In the genomic region with DNA sequence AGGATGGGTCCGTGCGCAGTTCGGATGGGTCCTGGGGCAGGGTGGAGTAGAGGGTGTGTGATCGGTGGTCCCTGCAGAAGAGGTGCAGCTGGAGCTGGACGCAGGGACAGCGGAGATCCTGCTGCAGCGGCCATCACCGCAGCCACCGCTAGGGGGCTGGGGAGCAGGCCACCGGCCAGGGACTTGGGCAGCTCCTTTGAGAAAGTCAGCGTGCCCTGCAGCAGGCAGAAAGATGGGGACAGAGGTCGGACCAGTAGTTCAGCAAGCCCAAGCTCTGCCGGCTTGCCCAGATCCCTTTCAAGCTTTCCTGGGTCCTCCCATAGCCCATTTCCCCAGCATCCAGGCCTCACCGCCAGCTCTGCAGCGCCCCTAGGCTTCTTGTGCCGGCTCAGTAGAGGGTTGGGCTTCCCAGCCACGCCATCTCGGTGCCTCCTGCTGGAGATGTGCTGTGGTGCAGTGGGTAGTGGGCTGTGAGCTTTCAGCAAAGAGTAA, we compare ENCODE assay signal across 8 mouse cellular contexts. TPM values are rescaled to one million over a fixed set of nuclear protein-coding genes. Genes with fewer than 3 reads are reported as not detected.
A peak's percentile ranks its signal among the peaks of the same experiment; 100 is the strongest.
DNase-seq lines count a peak whose midpoint lies in the region; ATAC-seq and TF ChIP-seq lines count a peak whose summit lies in the region.

No protein-coding gene starts in this region.

- peak; percentile 72 for TF ChIP-seq CTCF in kidney, adult 2 months (conservative IDR thresholded peaks at IDR 0.05; ENCODE audit: insufficient read depth, insufficient read length, low read depth, low read length)

- peaks cover 58% of the 10 kb centered on the region for H3K36me3 ChIP-seq in embryonic facial prominence, embryonic 10.5 days (replicated peaks)
- H3K36me3 ChIP-seq in kidney, adult 2 months (ENCODE audit: control insufficient read depth, insufficient read depth, low read length), result no peaks in the 10 kb centered on the region
- peaks cover 6% of the 10 kb centered on the region; the same call in 1 of the 2 replicates for H3K36me3 ChIP-seq in liver, embryonic 15.5 days (replicated peaks)
- H3K36me3 ChIP-seq in neural tube, embryonic 14.5 days (ENCODE audit: control insufficient read depth, insufficient read depth, low read length), result peaks cover 16% of the 10 kb centered on the region; the same call in 1 of the 2 replicates

- ATAC-seq in liver, embryonic 15.5 days (ENCODE audit: insufficient read depth), result peak; percentile 39; the same call in 1 of the 2 replicates
- peak; percentile 69 for ATAC-seq in neural tube, embryonic 14.5 days (ENCODE audit: low read depth)
- no peak for ATAC-seq in granulocyte monocyte progenitor cell, adult 5-6 weeks (replicated peaks; ENCODE audit: poor library complexity, severe bottlenecking)

- no peak overlapping the region for H3K9ac ChIP-seq in liver, embryonic 15.5 days
- 0 out of 2 replicates have a peak overlapping the region, but pooled peaks have one; percentile 16 for H3K9ac ChIP-seq in neural tube, embryonic 14.5 days (replicated peaks; ENCODE audit: low read depth, low read length)

- H3K4me3 ChIP-seq in embryonic facial prominence, embryonic 10.5 days, result peak overlapping the region; percentile 52
- peak overlapping the region; percentile 19 for H3K4me3 ChIP-seq in kidney, adult 2 months (ENCODE audit: insufficient read depth, low read depth, low read length)
- no peak overlapping the region for H3K4me3 ChIP-seq in liver, embryonic 15.5 days (replicated peaks)
- H3K4me3 ChIP-seq in neural tube, embryonic 14.5 days (ENCODE audit: low read depth, low read length), result no peak overlapping the region

- peaks cover 32% of the 10 kb centered on the region for H3K4me1 ChIP-seq in embryonic facial prominence, embryonic 10.5 days
- H3K4me1 ChIP-seq in kidney, adult 2 months (ENCODE audit: control insufficient read depth, insufficient read depth, low read length), result peaks cover 2% of the 10 kb centered on the region; the same call in 1 of the 2 replicates
- peaks cover 33% of the 10 kb centered on the region for H3K4me1 ChIP-seq in liver, embryonic 15.5 days (replicated peaks)
- peaks cover 13% of the 10 kb centered on the region; the same call in 1 of the 2 replicates for H3K4me1 ChIP-seq in neural tube, embryonic 14.5 days (ENCODE audit: control insufficient read depth, insufficient read depth, low read length)

- H3K27ac ChIP-seq in embryonic facial prominence, embryonic 10.5 days (replicated peaks), result peak overlapping the region; percentile 69
- no peak overlapping the region for H3K27ac ChIP-seq in kidney, adult 2 months (ENCODE audit: insufficient read depth, low read depth, low read length)
- no peak overlapping the region for H3K27ac ChIP-seq in liver, embryonic 15.5 days (replicated peaks)
- no peak overlapping the region for H3K27ac ChIP-seq in neural tube, embryonic 14.5 days (ENCODE audit: low read depth, low read length)

- peaks cover 19% of the 10 kb centered on the region for H3K27me3 ChIP-seq in embryonic facial prominence, embryonic 10.5 days (replicated peaks; ENCODE audit: low read depth, poor library complexity, severe bottlenecking)
- no peaks in the 10 kb centered on the region for H3K27me3 ChIP-seq in kidney, adult 2 months (replicated peaks; ENCODE audit: control insufficient read depth, insufficient read depth, low read length)
- H3K27me3 ChIP-seq in liver, embryonic 15.5 days, result no peaks in the 10 kb centered on the region
- no peaks in the 10 kb centered on the region for H3K27me3 ChIP-seq in neural tube, embryonic 14.5 days (ENCODE audit: control insufficient read depth, insufficient read depth, low read length)

- H3K4me2 ChIP-seq in liver, embryonic 15.5 days, result peak overlapping the region; percentile 35
- H3K4me2 ChIP-seq in neural tube, embryonic 14.5 days (ENCODE audit: low read depth, low read length), result peak overlapping the region; percentile 40

- TF ChIP-seq POLR2A in kidney, adult 2 months (IDR thresholded peaks at IDR 0.05; ENCODE audit: low read depth, low read length), result no peak

- peak; percentile 43 to 51 for DNase-seq in B cell, adult 2 months
- DNase-seq in adrenal gland, adult 2 months, result peak; percentile 84
- peak; percentile 90 for DNase-seq in embryonic facial prominence, embryonic 10.5 days (ENCODE audit: low spot score)
- DNase-seq in heart, adult 8-10 months (ENCODE audit: low spot score), result peak; percentile 67
- DNase-seq in kidney, adult 2 months, result peak; percentile 82

- WGBS in embryonic facial prominence, embryonic 10.5 days, result 2% methylated on average over 18 of the region's 18 CpGs
- 7% methylated on average over 18 of the region's 18 CpGs for WGBS in kidney, adult 2 months
- 39% methylated on average over 18 of the region's 18 CpGs for WGBS in liver, embryonic 15.5 days (ENCODE audit: insufficient replicate concordance)
- WGBS in neural tube, embryonic 14.5 days, result under 1% methylated on average over 18 of the region's 18 CpGs

- no peaks in the 10 kb centered on the region for H3K9me3 ChIP-seq in embryonic facial prominence, embryonic 10.5 days
- no peaks in the 10 kb centered on the region for H3K9me3 ChIP-seq in liver, embryonic 15.5 days (replicated peaks)
- H3K9me3 ChIP-seq in neural tube, embryonic 14.5 days (ENCODE audit: control insufficient read depth, low read length), result no peaks in the 10 kb centered on the region

RNA-seq across cellular contexts. Expression of gene Gpr84, which starts 4.6 kb away (rescaled TPM):
- not detected for total RNA-seq in adrenal gland, adult 2 months (2021)
- 0.09 and 0.15 TPM in 2 replicates for polyA plus RNA-seq in adrenal gland, adult 2 months (2012; rRNA removed)
- polyA plus RNA-seq in embryonic facial prominence, embryonic 10.5 days (2016; fragmentation: Nextera tagmentation; extraction: Ambion mirVana), result 0.16 and 0.29 TPM in 2 replicates
- not detected for total RNA-seq in heart, adult 8-10 months (2022)
- 0.13 TPM in 1 of 2 replicates, not detected in the other for polyA plus RNA-seq in kidney, adult 2 months (2012; rRNA removed)
- polyA plus RNA-seq in liver, embryonic 15.5 days (2015; fragmentation: Nextera tagmentation; extraction: Ambion mirVana), result 0.86 and 1.0 TPM in 2 replicates
- polyA plus RNA-seq in neural tube, embryonic 14.5 days (2014; fragmentation: Nextera tagmentation; extraction: Ambion mirVana), result 0.35 and 0.40 TPM in 2 replicates
- total RNA-seq in granulocyte monocyte progenitor cell, adult 5-6 weeks (2014; fragmentation: Nextera tagmentation), result 0.77 and 1.0 TPM in 2 replicates
- 0.77 and 1.1 TPM in 2 replicates for total RNA-seq in granulocyte monocyte progenitor cell, adult 5-6 weeks (2017)

RNA-seq across cellular contexts. Expression of gene Zfp385a, which starts 24.8 kb away (rescaled TPM):
- total RNA-seq in adrenal gland, adult 2 months (2021), result 10 to 100 TPM; 10.1 to 18.3 TPM
- 16.7 and 17.1 TPM in 2 replicates for polyA plus RNA-seq in adrenal gland, adult 2 months (2012; rRNA removed)
- 22.1 and 22.7 TPM in 2 replicates for polyA plus RNA-seq in embryonic facial prominence, embryonic 10.5 days (2016; fragmentation: Nextera tagmentation; extraction: Ambion mirVana)
- 1 to 10 TPM; 6.7 to 9.5 (median 8.8) TPM for total RNA-seq in heart, adult 8-10 months (2022)
- 5.2 and 6.1 TPM in 2 replicates for polyA plus RNA-seq in kidney, adult 2 months (2012; rRNA removed)
- 6.0 and 6.6 TPM in 2 replicates for polyA plus RNA-seq in liver, embryonic 15.5 days (2015; fragmentation: Nextera tagmentation; extraction: Ambion mirVana)
- polyA plus RNA-seq in neural tube, embryonic 14.5 days (2014; fragmentation: Nextera tagmentation; extraction: Ambion mirVana), result 19.2 and 20.7 TPM in 2 replicates
- total RNA-seq in granulocyte monocyte progenitor cell, adult 5-6 weeks (2014; fragmentation: Nextera tagmentation), result 17.5 and 24.9 TPM in 2 replicates
- total RNA-seq in granulocyte monocyte progenitor cell, adult 5-6 weeks (2017), result 1.8 and 2.7 TPM in 2 replicates

RNA-seq across cellular contexts. Expression of gene Copz1, which starts 42.5 kb away (rescaled TPM):
- total RNA-seq in adrenal gland, adult 2 months (2021), result 100 to 1,000 TPM; 146 to 152 TPM
- 51.3 and 59.7 TPM in 2 replicates for polyA plus RNA-seq in adrenal gland, adult 2 months (2012; rRNA removed)
- 281 and 285 TPM in 2 replicates for polyA plus RNA-seq in embryonic facial prominence, embryonic 10.5 days (2016; fragmentation: Nextera tagmentation; extraction: Ambion mirVana)
- 10 to 100 TPM; 48.9 to 55.0 (median 49.4) TPM for total RNA-seq in heart, adult 8-10 months (2022)
- 138 TPM in 2 replicates for polyA plus RNA-seq in kidney, adult 2 months (2012; rRNA removed)
- 196 and 203 TPM in 2 replicates for polyA plus RNA-seq in liver, embryonic 15.5 days (2015; fragmentation: Nextera tagmentation; extraction: Ambion mirVana)
- 195 and 216 TPM in 2 replicates for polyA plus RNA-seq in neural tube, embryonic 14.5 days (2014; fragmentation: Nextera tagmentation; extraction: Ambion mirVana)
- total RNA-seq in granulocyte monocyte progenitor cell, adult 5-6 weeks (2014; fragmentation: Nextera tagmentation), result 229 and 240 TPM in 2 replicates
- total RNA-seq in granulocyte monocyte progenitor cell, adult 5-6 weeks (2017), result 80.3 and 87.2 TPM in 2 replicates

RNA-seq across cellular contexts. Expression of gene Itga5, which starts 51.5 kb away (rescaled TPM):
- total RNA-seq in adrenal gland, adult 2 months (2021), result 10 to 100 TPM; 28.4 to 36.0 TPM
- 28.5 and 33.7 TPM in 2 replicates for polyA plus RNA-seq in adrenal gland, adult 2 months (2012; rRNA removed)
- 29.5 and 29.7 TPM in 2 replicates for polyA plus RNA-seq in embryonic facial prominence, embryonic 10.5 days (2016; fragmentation: Nextera tagmentation; extraction: Ambion mirVana)
- total RNA-seq in heart, adult 8-10 months (2022), result 10 to 100 TPM; 27.8 to 40.2 (median 33.7) TPM
- 9.3 and 9.7 TPM in 2 replicates for polyA plus RNA-seq in kidney, adult 2 months (2012; rRNA removed)
- polyA plus RNA-seq in liver, embryonic 15.5 days (2015; fragmentation: Nextera tagmentation; extraction: Ambion mirVana), result 15.9 and 19.1 TPM in 2 replicates
- polyA plus RNA-seq in neural tube, embryonic 14.5 days (2014; fragmentation: Nextera tagmentation; extraction: Ambion mirVana), result 3.8 and 7.4 TPM in 2 replicates
- 24.7 and 29.8 TPM in 2 replicates for total RNA-seq in granulocyte monocyte progenitor cell, adult 5-6 weeks (2014; fragmentation: Nextera tagmentation)
- 5.0 and 12.7 TPM in 2 replicates for total RNA-seq in granulocyte monocyte progenitor cell, adult 5-6 weeks (2017)

RNA-seq across cellular contexts. Expression of gene Nfe2, which starts 56.9 kb away (rescaled TPM):
- total RNA-seq in adrenal gland, adult 2 months (2021), result under 1 TPM; 0.21 to 0.95 TPM
- polyA plus RNA-seq in adrenal gland, adult 2 months (2012; rRNA removed), result 0.38 and 0.83 TPM in 2 replicates
- 4.7 and 5.9 TPM in 2 replicates for polyA plus RNA-seq in embryonic facial prominence, embryonic 10.5 days (2016; fragmentation: Nextera tagmentation; extraction: Ambion mirVana)
- 1 to 10 TPM in 2 of 4 experiments, under 1 TPM in 2; 0.31 to 2.6 (median 0.88) TPM for total RNA-seq in heart, adult 8-10 months (2022)
- 0.58 and 1.0 TPM in 2 replicates for polyA plus RNA-seq in kidney, adult 2 months (2012; rRNA removed)
- 207 and 217 TPM in 2 replicates for polyA plus RNA-seq in liver, embryonic 15.5 days (2015; fragmentation: Nextera tagmentation; extraction: Ambion mirVana)
- polyA plus RNA-seq in neural tube, embryonic 14.5 days (2014; fragmentation: Nextera tagmentation; extraction: Ambion mirVana), result 1.9 and 2.0 TPM in 2 replicates
- total RNA-seq in granulocyte monocyte progenitor cell, adult 5-6 weeks (2014; fragmentation: Nextera tagmentation), result 159 and 180 TPM in 2 replicates
- 112 and 174 TPM in 2 replicates for total RNA-seq in granulocyte monocyte progenitor cell, adult 5-6 weeks (2017)

Comparison
In these comparisons a context has a peak if more than half of its experiments do, and no peak if none do; other contexts are left out.
1. H3K4me3 ChIP-seq: peak in embryonic facial prominence, embryonic 10.5 days (single experiment) and kidney, adult 2 months (single experiment); none in liver, embryonic 15.5 days (single experiment) and neural tube, embryonic 14.5 days (single experiment).
2. Peak in every context shown above with its lines, with median percentiles within 50 percentile points of each other: DNase-seq.